In the genomic region with DNA sequence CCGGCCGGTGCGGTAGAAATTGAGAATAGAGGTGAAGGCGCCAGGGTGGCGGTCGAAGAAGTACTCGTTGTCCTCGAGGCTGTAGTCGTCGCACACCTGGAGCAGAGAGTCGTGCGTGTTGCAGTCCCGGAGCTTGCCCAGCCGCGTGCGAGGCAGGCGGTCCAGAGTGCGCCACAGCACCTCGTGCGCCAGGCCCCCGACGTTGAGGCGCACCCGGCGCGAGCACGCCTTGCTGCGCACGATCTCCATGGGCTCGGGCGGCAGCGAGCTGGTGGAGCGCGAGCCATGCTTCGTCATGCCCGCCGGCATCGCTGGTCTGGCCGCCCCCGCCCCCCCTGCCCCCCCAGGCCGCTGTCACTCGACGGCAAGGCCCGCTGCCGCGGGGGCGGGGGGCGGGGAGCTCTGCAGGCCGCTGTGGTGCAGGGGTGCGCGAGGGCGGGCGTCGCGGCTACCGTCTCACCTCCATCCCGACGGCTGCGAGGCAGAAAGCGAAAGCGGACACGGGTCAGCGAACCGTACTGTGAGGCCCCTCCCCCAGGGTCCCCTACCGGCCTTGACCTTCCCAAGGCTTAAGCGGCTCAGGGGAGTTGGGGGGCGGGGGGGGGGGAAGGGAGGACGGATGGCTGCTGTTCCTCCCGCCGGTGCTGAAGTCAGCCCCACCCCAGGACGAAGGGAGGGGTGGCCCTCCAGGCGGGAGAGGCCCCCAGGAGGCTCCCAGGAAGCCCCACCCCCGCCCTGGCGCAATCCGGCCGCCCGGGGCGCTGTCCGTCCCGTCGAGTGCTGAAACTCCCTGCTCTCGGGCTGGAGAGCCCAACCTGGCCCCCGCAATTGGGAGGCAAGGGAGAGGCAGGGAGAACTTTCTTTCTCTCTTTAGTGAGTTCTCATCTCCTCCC, we compare ENCODE assay signal across 8 mouse cellular contexts. TPM values are rescaled to one million over a fixed set of nuclear protein-coding genes. Genes with fewer than 3 reads are reported as not detected.
A peak's percentile ranks its signal among the peaks of the same experiment; 100 is the strongest.
DNase-seq lines count a peak whose midpoint lies in the region; ATAC-seq and TF ChIP-seq lines count a peak whose summit lies in the region.

No protein-coding gene starts in this region.

- H3K9ac ChIP-seq in embryonic facial prominence, embryonic 15.5 days: no peak overlapping the region
- no peak overlapping the region for H3K9ac ChIP-seq in heart, postnatal 0 days (replicated peaks; ENCODE audit: low read depth, low read length)

- WGBS in embryonic facial prominence, embryonic 15.5 days: 12% methylated on average over 69 of the region's 83 CpGs
- WGBS in heart, postnatal 0 days: 18% methylated on average over 59 of the region's 83 CpGs
- WGBS in small intestine, adult 2 months: 12% methylated on average over 82 of the region's 83 CpGs

- H3K4me2 ChIP-seq in embryonic facial prominence, embryonic 15.5 days (replicated peaks): peak overlapping the region; percentile 83
- peak overlapping the region; percentile 84 for H3K4me2 ChIP-seq in heart, postnatal 0 days (ENCODE audit: low read depth, low read length)

- H3K4me3 ChIP-seq in embryonic facial prominence, embryonic 15.5 days (replicated peaks): peak overlapping the region; percentile 49
- peak overlapping the region; percentile 56 for H3K4me3 ChIP-seq in heart, postnatal 0 days (ENCODE audit: low read depth, low read length)
- H3K4me3 ChIP-seq in small intestine, adult 2 months (ENCODE audit: low read depth, low read length): peak overlapping the region; percentile 60

- peaks cover 23% of the 10 kb centered on the region for H3K4me1 ChIP-seq in embryonic facial prominence, embryonic 15.5 days
- H3K4me1 ChIP-seq in heart, postnatal 0 days (ENCODE audit: control insufficient read depth, insufficient read depth): peaks cover 12% of the 10 kb centered on the region; the same call in 1 of the 2 replicates
- H3K4me1 ChIP-seq in small intestine, adult 2 months (ENCODE audit: control insufficient read depth, insufficient read depth, insufficient read length, low read length): peaks cover 6% of the 10 kb centered on the region

- no peak for TF ChIP-seq POLR2A in small intestine, adult 2 months (IDR thresholded peaks at IDR 0.05; ENCODE audit: low read depth, low read length)

- TF ChIP-seq EP300 in heart, postnatal 0 days (IDR thresholded peaks at IDR 0.05; ENCODE audit: low read depth): peak; percentile 34; the same call in 1 of the 2 replicates

- DNase-seq in A20 (ENCODE audit: low read depth, low spot score) (peak; percentile 31), ZHBTc4 (ENCODE audit: low read depth, low spot score) (peak; percentile 93)
- peak; percentile 70 for DNase-seq in heart, postnatal 0 days (ENCODE audit: low spot score)
- DNase-seq in kidney, postnatal 25 days: peak; percentile 85 to 89

- H3K9me3 ChIP-seq in embryonic facial prominence, embryonic 15.5 days (replicated peaks): no peaks in the 10 kb centered on the region
- H3K9me3 ChIP-seq in heart, postnatal 0 days (replicated peaks; ENCODE audit: control insufficient read depth, low read length): no peaks in the 10 kb centered on the region

- ATAC-seq in embryonic facial prominence, embryonic 15.5 days (ENCODE audit: insufficient number of reproducible peaks, low FRiP score, low TSS enrichment, low read depth): peak; percentile 49; the same call in 1 of the 2 replicates
- peak; percentile 80 for ATAC-seq in heart, postnatal 0 days (ENCODE audit: insufficient read depth, low read depth)
- ATAC-seq in megakaryocyte-erythroid progenitor cell, adult 5-6 weeks (replicated peaks; ENCODE audit: low FRiP score, low TSS enrichment, poor library complexity, severe bottlenecking): peak; percentile 91
- no peak for ATAC-seq in inflammation-experienced regulatory T-cells, adult 6 months

- no peaks in the 10 kb centered on the region for H3K36me3 ChIP-seq in embryonic facial prominence, embryonic 15.5 days
- no peaks in the 10 kb centered on the region for H3K36me3 ChIP-seq in heart, postnatal 0 days (replicated peaks; ENCODE audit: control insufficient read depth, insufficient read depth, low read length)
- no peaks in the 10 kb centered on the region for H3K36me3 ChIP-seq in small intestine, adult 2 months (ENCODE audit: control insufficient read depth, insufficient read depth, low read length)

- no peak overlapping the region for H3K27ac ChIP-seq in embryonic facial prominence, embryonic 15.5 days (replicated peaks)
- H3K27ac ChIP-seq in heart, postnatal 0 days (ENCODE audit: low read depth): no peak overlapping the region
- H3K27ac ChIP-seq in small intestine, adult 2 months (ENCODE audit: insufficient read depth, low read depth, low read length): no peak overlapping the region

- H3K27me3 ChIP-seq in embryonic facial prominence, embryonic 15.5 days: peaks cover 51% of the 10 kb centered on the region
- peaks cover 41% of the 10 kb centered on the region for H3K27me3 ChIP-seq in heart, postnatal 0 days (ENCODE audit: control insufficient read depth, insufficient read depth, low read length)
- peaks cover 24% of the 10 kb centered on the region for H3K27me3 ChIP-seq in small intestine, adult 2 months (ENCODE audit: control insufficient read depth, insufficient read depth, low read length)

- peak; percentile 45 for TF ChIP-seq CTCF in heart, postnatal 0 days (IDR thresholded peaks at IDR 0.05; ENCODE audit: low read depth)
- no peak for TF ChIP-seq CTCF in small intestine, adult 2 months (IDR thresholded peaks at IDR 0.05; ENCODE audit: extremely low read depth, insufficient read length, insufficient replicate concordance, low read depth, low read length)

RNA-seq across cellular contexts. Expression of gene Kcnb1, which starts 1.4 kb away (rescaled TPM):
- polyA plus RNA-seq in embryonic facial prominence, embryonic 15.5 days (2015; fragmentation: Nextera tagmentation; extraction: Ambion mirVana): 0.98 and 1.2 TPM in 2 replicates
- total RNA-seq in heart, postnatal 0 days (2014; rRNA removed; ENCODE audit: low replicate concordance): 4.8 and 7.1 TPM in 2 replicates
- 1.7 TPM in 2 replicates for polyA plus RNA-seq in heart, postnatal 0 days (2015; fragmentation: Nextera tagmentation; extraction: Ambion mirVana)
- total RNA-seq in megakaryocyte-erythroid progenitor cell, adult 5-6 weeks (2014; fragmentation: Nextera tagmentation): 0.35 and 1.4 TPM in 2 replicates
- 0.04 TPM in 1 of 2 replicates, not detected in the other for total RNA-seq in megakaryocyte-erythroid progenitor cell, adult 5-6 weeks (2017)
- 2.2 and 2.7 TPM in 2 replicates for polyA plus RNA-seq in small intestine, adult 2 months (2012; rRNA removed)
- 1 to 10 TPM in 1 of 3 experiments, under 1 TPM in 2; 0.87 to 1.1 (median 0.88) TPM for polyA plus RNA-seq in inflammation-experienced regulatory T-cells, adult 6 months (2017; shearing (Covaris generic))

RNA-seq across cellular contexts. Expression of gene Ptgis, which starts 51.8 kb away (rescaled TPM):
- 33.1 and 33.3 TPM in 2 replicates for polyA plus RNA-seq in embryonic facial prominence, embryonic 15.5 days (2015; fragmentation: Nextera tagmentation; extraction: Ambion mirVana)
- 38.6 and 60.0 TPM in 2 replicates for total RNA-seq in heart, postnatal 0 days (2014; rRNA removed; ENCODE audit: low replicate concordance)
- 20.8 and 22.6 TPM in 2 replicates for polyA plus RNA-seq in heart, postnatal 0 days (2015; fragmentation: Nextera tagmentation; extraction: Ambion mirVana)
- not detected in 2 replicates for total RNA-seq in megakaryocyte-erythroid progenitor cell, adult 5-6 weeks (2014; fragmentation: Nextera tagmentation)
- total RNA-seq in megakaryocyte-erythroid progenitor cell, adult 5-6 weeks (2017): not detected in 2 replicates
- 3.2 and 5.2 TPM in 2 replicates for polyA plus RNA-seq in small intestine, adult 2 months (2012; rRNA removed)
- polyA plus RNA-seq in inflammation-experienced regulatory T-cells, adult 6 months (2017; shearing (Covaris generic)): not detected

Comparison
In these comparisons a context has a peak if more than half of its experiments do, and no peak if none do; other contexts are left out.
1. DNase-seq: peak in every context shown above with its lines; median percentile 93 in ZHBTc4; 87 in kidney, postnatal 25 days; 70 in heart, postnatal 0 days; 31 in A20.